Mouse (Mus musculus) midbrain, embryonic 13.5 days (tissue): ENCODE results near the gene 9530077C05Rik. TPM values are rescaled to one million over a fixed set of nuclear protein-coding genes. Genes with fewer than 3 reads are reported as not detected.
"Not testable (repeated sequence)": the region's sequence is repeated elsewhere in the genome, so short reads cannot be mapped to it uniquely, and the experiment has no call there.

ENCODE experiments used
- ATAC-seq: fragments of 200-750 bp; cut with Nextera tagmentation; 2 replicates; pipeline ENCODE4 v1.8.0; 2017; ENCODE audit warnings: mild to moderate bottlenecking, moderate TSS enrichment, moderate library complexity
- H3K27ac ChIP-seq: fragments of 300-500 bp; sonication (generic); 2 replicates; pipeline ENCODE4 v1.5.1; 2015; ENCODE audit warnings: inconsistent platforms, mild to moderate bottlenecking, moderate library complexity
- H3K27me3 ChIP-seq: fragments of 300-500 bp; sonication (generic); 2 replicates; pipeline ENCODE4 v1.6.1; 2015; ENCODE audit warnings: mild to moderate bottlenecking, inconsistent platforms
- H3K36me3 ChIP-seq: fragments of 300-500 bp; sonication (generic); 2 replicates; pipeline ENCODE4 v1.6.1; 2015; ENCODE audit warnings: mild to moderate bottlenecking, inconsistent platforms
- H3K4me1 ChIP-seq: fragments of 300-500 bp; sonication (generic); replicated peaks from 2 replicates; pipeline ENCODE4 v1.6.1; 2015; ENCODE audit warnings: inconsistent platforms
- H3K4me2 ChIP-seq: fragments of 300-500 bp; sonication (generic); replicated peaks from 2 replicates; pipeline ENCODE4 v1.6.1; 2015; ENCODE audit warnings: moderate library complexity, mild to moderate bottlenecking, inconsistent platforms
- H3K4me3 ChIP-seq: fragments of 300-500 bp; sonication (generic); replicated peaks from 2 replicates; pipeline ENCODE4 v1.5.1; 2015; ENCODE audit warnings: mild to moderate bottlenecking, inconsistent platforms
- H3K9ac ChIP-seq: fragments of 300-500 bp; sonication (generic); replicated peaks from 2 replicates; pipeline ENCODE4 v1.6.1; 2015; ENCODE audit warnings: mild to moderate bottlenecking, inconsistent platforms
- H3K9me3 ChIP-seq: fragments of 300-500 bp; sonication (generic); 2 replicates; pipeline ENCODE4 v1.6.1; 2016; ENCODE audit warnings: mild to moderate bottlenecking, inconsistent platforms
- WGBS: fragments of 180-500 bp; shearing (Covaris S2); methylation state at CpG from one replicate; pipeline ENCODE4 v1.1.7; 2015; 5-methylcytosine and 5-hydroxymethylcytosine counted together
- polyA plus RNA-seq: library from polyadenylated mRNA; unstranded; fragments of >200 nt; fragmentation: Nextera tagmentation; extraction: Ambion mirVana; gene quantifications from 2 replicates; pipeline ENCODE4 v1.2.1, GENCODE M21; 2015

Gene 9530077C05Rik
- polyA plus RNA-seq, 1 experiment from 2014 or later, result 9.9 TPM

- no peak for ATAC-seq
- Histone ChIP-seq H3K4me3 (no peak overlapping the region), H3K4me1 (peaks cover under 1% of the 10 kb centered on the region; the same call in 1 of the 2 replicates), H3K4me2 (no peak overlapping the region), H3K27me3 (no peaks in the 10 kb centered on the region), H3K27ac (no peak overlapping the region), H3K36me3 (no peaks in the 10 kb centered on the region), H3K9ac (no peak overlapping the region), H3K9me3 (no peaks in the 10 kb centered on the region)
- WGBS, result 99% methylated on average over 2 of the region's 2 CpGs
Measured at GRCm38 (mm10) chr9:22394725-22395124, 16.6 kb upstream of the 9530077C05Rik start.

- Histone ChIP-seq H3K4me3 (no peak overlapping the region), H3K27me3 (no peaks in the 10 kb centered on the region), H3K4me2 (no peak overlapping the region), H3K36me3 (no peaks in the 10 kb centered on the region), H3K9ac (no peak overlapping the region), H3K9me3 (no peaks in the 10 kb centered on the region), H3K27ac (no peak overlapping the region), H3K4me1 (no peaks in the 10 kb centered on the region)
- WGBS, result 86% methylated on average over 4 of the region's 4 CpGs
- no peak for ATAC-seq
Measured at GRCm38 (mm10) chr9:22399021-22399420, 12.3 kb upstream of the 9530077C05Rik start.

DNA sequence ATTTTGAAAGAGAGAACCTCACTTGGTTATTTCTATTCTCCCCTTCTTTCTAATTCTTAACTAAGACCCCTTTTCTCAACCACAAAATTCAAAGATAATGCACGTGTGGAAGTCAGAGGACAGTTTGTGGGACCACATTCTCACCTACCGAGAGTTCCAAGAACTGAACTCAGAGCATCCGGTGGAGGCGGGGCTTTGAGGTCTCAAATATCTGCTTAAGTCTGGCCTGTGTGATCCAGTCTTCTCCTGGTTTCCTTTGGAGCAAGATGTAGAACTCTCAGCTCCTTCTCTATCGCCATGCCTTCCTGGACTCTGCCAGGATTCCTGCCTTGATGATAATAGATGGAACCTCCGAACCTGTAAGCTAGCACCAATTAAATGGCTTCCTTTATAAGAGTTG lies 9.3 kb upstream of the 9530077C05Rik start:
- WGBS, result 87% methylated on average over 6 of the region's 6 CpGs

GRCm38 (mm10) chr9:22402976-22403375 lies 8.3 kb upstream of the 9530077C05Rik start:
- WGBS, result 87% methylated on average over 3 of the region's 3 CpGs
- Histone ChIP-seq H3K27ac (no peak overlapping the region), H3K9me3 (no peaks in the 10 kb centered on the region), H3K36me3 (no peaks in the 10 kb centered on the region), H3K4me2 (no peak overlapping the region), H3K4me3 (no peak overlapping the region), H3K4me1 (no peaks in the 10 kb centered on the region), H3K27me3 (no peaks in the 10 kb centered on the region), H3K9ac (no peak overlapping the region)
- ATAC-seq, result no peak

More for the DNA sequence above, 9.3 kb upstream of the 9530077C05Rik start:
- no peaks in the 10 kb centered on the region for H3K4me1 ChIP-seq
- no peaks in the 10 kb centered on the region for H3K9me3 ChIP-seq
- ATAC-seq, result no peak
- H3K27ac ChIP-seq, result no peak overlapping the region
- no peaks in the 10 kb centered on the region for H3K36me3 ChIP-seq
- H3K27me3 ChIP-seq, result no peaks in the 10 kb centered on the region
- H3K9ac ChIP-seq, result no peak overlapping the region
- H3K4me3 ChIP-seq, result no peak overlapping the region
- H3K4me2 ChIP-seq, result no peak overlapping the region

GRCm38 (mm10) chr9:22403501-22403900 lies 7.8 kb upstream of the 9530077C05Rik start:
- H3K27ac ChIP-seq, H3K27me3 ChIP-seq, H3K4me3 ChIP-seq, H3K9ac ChIP-seq, H3K4me2 ChIP-seq, H3K9me3 ChIP-seq, H3K36me3 ChIP-seq, H3K4me1 ChIP-seq, ATAC-seq: not testable (repeated sequence)
- WGBS, result 62% methylated on average over 2 of the region's 2 CpGs

GRCm38 (mm10) chr9:22405414-22405813 lies 5.9 kb upstream of the 9530077C05Rik start:
- Histone ChIP-seq H3K36me3 (no peaks in the 10 kb centered on the region), H3K27me3 (no peaks in the 10 kb centered on the region), H3K9ac (no peak overlapping the region), H3K9me3 (no peaks in the 10 kb centered on the region), H3K4me1 (no peaks in the 10 kb centered on the region), H3K27ac (no peak overlapping the region), H3K4me3 (no peak overlapping the region), H3K4me2 (no peak overlapping the region)
- 81% methylated on average over 3 of the region's 3 CpGs for WGBS
- no peak for ATAC-seq

DNA sequence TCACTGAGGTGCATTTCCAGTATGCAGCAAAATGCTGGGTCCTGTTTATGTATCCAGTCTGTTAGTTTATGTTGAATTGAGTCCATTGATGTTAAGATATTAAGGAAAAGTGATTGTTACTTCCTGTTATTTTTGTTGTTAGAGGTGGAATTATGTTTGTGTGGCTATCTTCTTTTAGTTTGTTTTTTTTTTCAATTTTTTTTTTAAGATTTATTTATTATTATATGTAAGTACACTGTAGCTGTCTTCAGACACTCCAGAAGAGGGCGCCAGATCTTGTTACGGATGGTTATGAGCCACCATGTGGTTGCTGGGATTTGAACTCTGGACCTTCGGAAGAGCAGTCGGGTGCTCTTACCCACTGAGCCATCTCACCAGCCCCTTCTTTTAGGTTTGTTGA lies 3.7 kb upstream of the 9530077C05Rik start:
- not testable (repeated sequence) for H3K9me3 ChIP-seq, H3K27me3 ChIP-seq, H3K27ac ChIP-seq, ATAC-seq, H3K36me3 ChIP-seq, H3K9ac ChIP-seq, H3K4me2 ChIP-seq, H3K4me3 ChIP-seq, H3K4me1 ChIP-seq
- WGBS, result 84% methylated on average over 4 of the region's 4 CpGs

- H3K9ac ChIP-seq, H3K27ac ChIP-seq, H3K4me1 ChIP-seq, H3K4me2 ChIP-seq, H3K9me3 ChIP-seq, H3K4me3 ChIP-seq, H3K36me3 ChIP-seq, ATAC-seq, H3K27me3 ChIP-seq: not testable (repeated sequence)
- WGBS, result 26% methylated on average over 4 of the region's 4 CpGs
Measured at GRCm38 (mm10) chr9:22408344-22408743, 3.0 kb upstream of the 9530077C05Rik start.

DNA sequence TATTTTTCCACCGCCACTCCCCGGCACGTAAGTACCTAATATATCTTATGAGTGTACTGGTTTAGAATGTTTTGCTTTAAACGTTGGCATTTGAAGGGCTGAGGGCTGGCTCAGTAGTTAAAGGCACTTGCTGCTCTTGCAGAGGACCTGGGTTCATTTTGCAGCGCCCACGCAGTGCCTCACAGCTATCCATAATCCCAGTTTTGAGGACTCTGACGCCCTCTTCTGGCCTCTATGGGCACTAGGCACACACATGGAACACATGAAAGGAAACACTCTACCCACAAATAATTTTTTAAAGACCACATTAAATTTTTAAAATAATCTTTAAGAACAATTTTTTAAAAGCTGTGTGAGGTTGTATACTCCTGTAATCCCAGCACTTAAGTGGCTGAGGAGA lies 1.8 kb upstream of the 9530077C05Rik start:
- Histone ChIP-seq H3K9ac (no peak overlapping the region), H3K4me2 (no peak overlapping the region), H3K4me3 (no peak overlapping the region), H3K27me3 (no peaks in the 10 kb centered on the region), H3K27ac (no peak overlapping the region), H3K4me1 (no peaks in the 10 kb centered on the region), H3K36me3 (no peaks in the 10 kb centered on the region), H3K9me3 (no peaks in the 10 kb centered on the region)
- 81% methylated on average over 7 of the region's 7 CpGs for WGBS
- ATAC-seq, result no peak

- Histone ChIP-seq H3K9ac (no peak overlapping the region), H3K27me3 (no peaks in the 10 kb centered on the region), H3K9me3 (no peaks in the 10 kb centered on the region), H3K4me2 (no peak overlapping the region), H3K36me3 (no peaks in the 10 kb centered on the region), H3K27ac (no peak overlapping the region), H3K4me1 (no peaks in the 10 kb centered on the region), H3K4me3 (no peak overlapping the region)
- no peak for ATAC-seq
- 77% methylated on average over 3 of the region's 3 CpGs for WGBS
Measured at GRCm38 (mm10) chr9:22416187-22416586, 4.9 kb downstream of the 9530077C05Rik start.

GRCm38 (mm10) chr9:22417547-22417946 lies 6.2 kb downstream of the 9530077C05Rik start:
- Histone ChIP-seq H3K4me2 (no peak overlapping the region), H3K36me3 (no peaks in the 10 kb centered on the region), H3K9ac (no peak overlapping the region), H3K4me1 (no peaks in the 10 kb centered on the region), H3K4me3 (no peak overlapping the region), H3K27ac (no peak overlapping the region), H3K9me3 (no peaks in the 10 kb centered on the region), H3K27me3 (no peaks in the 10 kb centered on the region)
- WGBS, result 60% methylated on average over 6 of the region's 6 CpGs
- no peak for ATAC-seq

GRCm38 (mm10) chr9:22419877-22420276 lies 8.6 kb downstream of the 9530077C05Rik start:
- no peak overlapping the region for H3K9ac ChIP-seq
- no peak overlapping the region for H3K27ac ChIP-seq
- ATAC-seq, result no peak
- H3K27me3 ChIP-seq, result no peaks in the 10 kb centered on the region
- no peaks in the 10 kb centered on the region for H3K4me1 ChIP-seq
- no peak overlapping the region for H3K4me3 ChIP-seq
- WGBS, result 79% methylated on average over 3 of the region's 3 CpGs
- H3K36me3 ChIP-seq, result no peaks in the 10 kb centered on the region
- H3K4me2 ChIP-seq, result no peak overlapping the region
- H3K9me3 ChIP-seq, result no peaks in the 10 kb centered on the region

DNA sequence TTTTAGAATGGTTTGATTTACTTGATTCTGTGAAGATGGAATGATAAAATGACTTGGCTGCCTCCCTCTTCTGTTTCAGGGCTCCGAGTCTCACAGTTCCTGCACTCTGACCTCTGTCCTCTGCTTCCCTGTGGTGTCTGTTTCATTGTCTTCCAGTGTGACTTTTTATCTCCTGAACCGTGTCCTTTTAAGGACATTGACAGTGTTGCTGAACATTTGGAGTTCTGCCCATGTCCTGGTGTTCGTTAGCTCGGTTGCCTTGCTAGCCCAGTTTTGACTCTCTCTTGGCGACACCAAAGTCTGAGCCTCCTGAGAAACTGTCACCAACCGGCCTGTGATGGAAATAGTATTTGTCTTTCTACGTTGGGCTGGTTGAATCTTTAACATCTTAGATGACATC lies 9.2 kb downstream of the 9530077C05Rik start:
- Histone ChIP-seq H3K4me1 (no peaks in the 10 kb centered on the region), H3K4me3 (no peak overlapping the region), H3K4me2 (no peak overlapping the region), H3K36me3 (no peaks in the 10 kb centered on the region), H3K9ac (no peak overlapping the region), H3K9me3 (no peaks in the 10 kb centered on the region), H3K27ac (no peak overlapping the region), H3K27me3 (no peaks in the 10 kb centered on the region)
- no peak for ATAC-seq
- 34% methylated on average over 7 of the region's 7 CpGs for WGBS
